Mouse (Mus musculus) stomach, postnatal 0 days (tissue): ENCODE results near the gene Brd7. TPM values are rescaled to one million over a fixed set of nuclear protein-coding genes. Genes with fewer than 3 reads are reported as not detected.

Experiments
- ATAC-seq: fragments of 200-750 bp; cut with Nextera tagmentation; 2 replicates; pipeline ENCODE4 v1.8.0; 2017; ENCODE audit not compliant: low FRiP score, low TSS enrichment
- DNase-seq: peaks from one replicate; pipeline ENCODE4 v3.0.0-alpha.2; 2016; ENCODE audit warnings: low spot score
- H3K27ac ChIP-seq: fragments of 300-500 bp; sonication (generic); replicated peaks from 2 replicates; pipeline ENCODE4 v1.5.1; 2014; ENCODE audit warnings: mild to moderate bottlenecking, control low read depth
- H3K27me3 ChIP-seq: fragments of 300-500 bp; sonication (generic); 2 replicates; pipeline ENCODE4 v1.6.1; 2014; ENCODE audit warnings: low read length; ENCODE audit not compliant: control insufficient read depth, insufficient read depth
- H3K36me3 ChIP-seq: fragments of 300-500 bp; sonication (generic); 2 replicates; pipeline ENCODE4 v1.6.1; 2014; ENCODE audit warnings: low read length, mixed read lengths; ENCODE audit not compliant: control insufficient read depth, insufficient read depth
- H3K4me1 ChIP-seq: fragments of 300-500 bp; sonication (generic); replicated peaks from 2 replicates; pipeline ENCODE4 v1.6.1; 2014; ENCODE audit warnings: antibody characterized with exemption; ENCODE audit not compliant: control insufficient read depth, insufficient read depth
- H3K4me2 ChIP-seq: fragments of 300-500 bp; sonication (generic); replicated peaks from 2 replicates; pipeline ENCODE4 v1.6.1; 2014; ENCODE audit warnings: low read depth, mild to moderate bottlenecking, control low read depth, moderate library complexity
- H3K4me3 ChIP-seq: fragments of 300-500 bp; sonication (generic); 2 replicates; pipeline ENCODE4 v1.5.1; 2014; ENCODE audit warnings: low read depth, low read length, control low read depth
- H3K9ac ChIP-seq: fragments of 300-500 bp; sonication (generic); 2 replicates; pipeline ENCODE4 v1.6.1; 2014; ENCODE audit warnings: mild to moderate bottlenecking, low read length, control low read depth, mixed read lengths
- H3K9me3 ChIP-seq: fragments of 300-500 bp; sonication (generic); 2 replicates; pipeline ENCODE4 v1.6.1; 2016; ENCODE audit warnings: low read length; ENCODE audit not compliant: control insufficient read depth
- CTCF ChIP-seq: IDR thresholded peaks from 2 replicates; pipeline ENCODE4 v1.5.1; 2016; ENCODE audit warnings: antibody characterized with exemption, low read depth, mild to moderate bottlenecking, moderate library complexity
- EP300 ChIP-seq: optimal IDR thresholded peaks from 2 replicates; pipeline ENCODE3; 2016; ENCODE audit warnings: antibody characterized with exemption
- WGBS: fragments of 180-500 bp; shearing (Covaris S2); extraction: QIAGEN DNeasy Blood & Tissue Kit; methylation state at CpG from one replicate; pipeline ENCODE4 v1.1.7; 2014; 5-methylcytosine and 5-hydroxymethylcytosine counted together
- polyA plus RNA-seq: library from polyadenylated mRNA; unstranded; fragments of >200 nt; fragmentation: Nextera tagmentation; extraction: Ambion mirVana; gene quantifications from 2 replicates; pipeline ENCODE4 v1.2.1, GENCODE M21; 2015

Brd7 gene
- polyA plus RNA-seq, 1 experiment from 2014 or later, result 42.5 TPM

- Histone ChIP-seq H3K4me3 (no peak overlapping the region), H3K9me3 (no peaks in the 10 kb centered on the region), H3K27me3 (no peaks in the 10 kb centered on the region), H3K4me2 (no peak overlapping the region), H3K27ac (peak overlapping the region; percentile 56), H3K9ac (no peak overlapping the region), H3K4me1 (no peaks in the 10 kb centered on the region), H3K36me3 (peaks cover 18% of the 10 kb centered on the region)
- no peak for TF ChIP-seq CTCF
- no peak for TF ChIP-seq EP300
- ATAC-seq, result peak; percentile 54; the same call in 1 of the 2 replicates
- no peak for DNase-seq
- 66% methylated on average over 2 of the region's 2 CpGs for WGBS
These were observed 21.9 kb downstream of the Brd7 start for GRCm38 (mm10) chr8:88339887-88340695.

- ATAC-seq, result peak; percentile 57; the same call in 1 of the 2 replicates
- H3K27me3 ChIP-seq, result no peaks in the 10 kb centered on the region
- no peak overlapping the region for H3K9ac ChIP-seq
- H3K4me2 ChIP-seq, result no peak overlapping the region
- H3K4me3 ChIP-seq, result no peak overlapping the region
- no peak for DNase-seq
- H3K27ac ChIP-seq, result no peak overlapping the region
- H3K36me3 ChIP-seq, result peaks cover 23% of the 10 kb centered on the region
- no peaks in the 10 kb centered on the region for H3K9me3 ChIP-seq
- H3K4me1 ChIP-seq, result no peaks in the 10 kb centered on the region
- no peak for TF ChIP-seq EP300
- no peak for TF ChIP-seq CTCF
- 38% methylated on average over 3 of the region's 3 CpGs for WGBS
These were observed 22.8 kb downstream of the Brd7 start for GRCm38 (mm10) chr8:88339221-88339620.

DNA sequence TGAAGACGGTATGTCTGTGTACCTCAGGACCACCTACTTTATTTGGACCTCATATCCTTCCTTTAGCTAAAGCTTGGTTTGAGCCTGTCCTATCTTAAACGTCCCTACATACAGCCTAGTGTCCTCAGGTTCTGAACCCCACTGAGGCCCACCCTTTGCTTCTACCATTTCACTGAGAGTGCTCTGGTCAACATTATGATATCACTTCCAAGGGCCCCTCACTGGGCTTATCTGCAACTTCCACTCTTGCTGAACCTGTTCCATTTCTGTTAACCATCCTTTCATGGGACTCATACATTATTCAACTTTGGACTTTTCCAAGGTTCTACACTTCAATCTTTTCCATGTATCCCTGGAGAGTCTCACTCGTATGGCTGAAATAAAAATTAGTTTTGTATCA is 27.0 kb downstream of the Brd7 start:
- WGBS, result 69% methylated on average over 3 of the region's 3 CpGs
- Histone ChIP-seq H3K27ac (no peak overlapping the region), H3K9ac (no peak overlapping the region), H3K36me3 (peaks cover 29% of the 10 kb centered on the region), H3K4me1 (no peaks in the 10 kb centered on the region), H3K4me3 (no peak overlapping the region), H3K9me3 (no peaks in the 10 kb centered on the region), H3K27me3 (no peaks in the 10 kb centered on the region), H3K4me2 (no peak overlapping the region)
- no peak for ATAC-seq
- DNase-seq, result no peak
- no peak for TF ChIP-seq CTCF
- TF ChIP-seq EP300, result no peak

DNA sequence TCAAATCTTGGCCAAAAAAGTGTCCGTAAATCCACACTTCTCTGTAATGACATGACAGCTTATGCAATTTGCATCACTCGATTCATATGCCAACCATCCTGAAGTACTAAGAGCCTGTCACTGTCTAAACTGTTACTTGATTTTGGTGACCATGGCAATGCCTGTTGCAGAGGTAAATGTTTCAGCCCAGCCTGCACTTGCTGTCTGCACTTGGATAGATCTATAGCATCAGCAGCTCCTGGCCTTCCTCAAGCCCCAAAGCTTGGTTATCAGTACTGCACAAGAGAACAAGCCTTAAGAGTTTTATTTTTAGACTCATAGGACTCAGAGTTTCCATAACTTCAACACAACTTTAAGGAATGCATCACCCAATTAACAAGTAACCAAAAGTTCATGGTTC is 27.6 kb downstream of the Brd7 start:
- no peak for DNase-seq
- WGBS, result 77% methylated on average over 2 of the region's 2 CpGs
- no peak for TF ChIP-seq EP300
- no peak for TF ChIP-seq CTCF
- Histone ChIP-seq H3K9ac (no peak overlapping the region), H3K27ac (no peak overlapping the region), H3K36me3 (peaks cover 29% of the 10 kb centered on the region), H3K4me2 (no peak overlapping the region), H3K9me3 (no peaks in the 10 kb centered on the region), H3K4me3 (no peak overlapping the region), H3K27me3 (no peaks in the 10 kb centered on the region), H3K4me1 (no peaks in the 10 kb centered on the region)
- ATAC-seq, result peak; percentile 64; the same call in 1 of the 2 replicates

- H3K36me3 ChIP-seq, result peaks cover 28% of the 10 kb centered on the region
- 83% methylated on average over 3 of the region's 3 CpGs for WGBS
- TF ChIP-seq EP300 (no peak), CTCF (no peak)
These were observed 31.2 kb downstream of the Brd7 start for GRCm38 (mm10) chr8:88330816-88331215.

GRCm38 (mm10) chr8:88328689-88329088 is 33.3 kb downstream of the Brd7 start:
- Histone ChIP-seq H3K36me3 (peaks cover 19% of the 10 kb centered on the region), H3K4me1 (no peaks in the 10 kb centered on the region), H3K27ac (peak overlapping the region; percentile 19; the same call in 1 of the 2 replicates), H3K27me3 (no peaks in the 10 kb centered on the region), H3K4me3 (no peak overlapping the region), H3K4me2 (no peak overlapping the region), H3K9me3 (no peaks in the 10 kb centered on the region), H3K9ac (no peak overlapping the region)
- ATAC-seq, result peak; percentile 18; the same call in 1 of the 2 replicates
- WGBS, result 67% methylated on average over 6 of the region's 6 CpGs
- DNase-seq, result no peak
- no peak for TF ChIP-seq CTCF
- peak; percentile 35 for TF ChIP-seq EP300

More at GRCm38 (mm10) chr8:88330816-88331215, 31.2 kb downstream of the Brd7 start:
- ATAC-seq (no peak), DNase-seq (no peak)
- Histone ChIP-seq H3K9me3 (no peaks in the 10 kb centered on the region), H3K4me2 (no peak overlapping the region), H3K9ac (no peak overlapping the region), H3K4me3 (no peak overlapping the region), H3K27me3 (no peaks in the 10 kb centered on the region), H3K4me1 (no peaks in the 10 kb centered on the region), H3K27ac (no peak overlapping the region)
